Mouse (Mus musculus): Measurements from ENCODE around the gene Aqp7. TPM values are rescaled to one million over a fixed set of nuclear protein-coding genes. Genes with fewer than 3 reads are reported as not detected.
"Not testable (repeated sequence)": the region's sequence is repeated elsewhere in the genome, so short reads cannot be mapped to it uniquely, and the experiment has no call there.

Aqp7 gene
- polyA plus RNA-seq (2012; rRNA removed), result 6.9 and 11.9 TPM in 2 replicates

- 60% methylated on average over 9 of the region's 9 CpGs for WGBS
- DNase-seq (ENCODE audit: low read depth, low spot score), result no peak
Measured at GRCm38 (mm10) chr4:41047524-41048271, at the start of gene Aqp7. TSS of gene Aqp7 (minus strand) at chr4:41048139.

DNA sequence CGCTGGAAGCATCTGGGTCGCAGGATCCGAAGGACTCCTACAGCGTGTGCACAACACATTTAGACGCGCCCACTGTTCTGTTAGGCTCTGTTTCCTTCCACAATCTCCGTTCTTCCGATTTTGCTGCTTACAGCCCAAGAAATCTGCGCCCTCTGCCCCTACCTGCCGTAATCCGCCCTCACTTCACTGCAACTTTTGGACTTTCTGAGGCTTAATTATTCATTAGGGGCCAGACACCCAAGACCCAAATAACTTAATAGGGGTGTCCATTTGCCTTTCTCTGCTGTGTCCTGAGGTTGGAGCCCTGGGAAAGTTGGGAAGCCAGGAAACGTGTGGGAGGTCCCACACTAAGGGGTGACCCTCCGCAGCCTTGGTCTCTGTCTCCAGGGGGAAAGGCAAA lies 49.4 kb upstream of the Aqp7 start:
- DNase-seq (ENCODE audit: low read depth, low spot score), result no peak
- WGBS, result 85% methylated on average over 13 of the region's 13 CpGs

DNA sequence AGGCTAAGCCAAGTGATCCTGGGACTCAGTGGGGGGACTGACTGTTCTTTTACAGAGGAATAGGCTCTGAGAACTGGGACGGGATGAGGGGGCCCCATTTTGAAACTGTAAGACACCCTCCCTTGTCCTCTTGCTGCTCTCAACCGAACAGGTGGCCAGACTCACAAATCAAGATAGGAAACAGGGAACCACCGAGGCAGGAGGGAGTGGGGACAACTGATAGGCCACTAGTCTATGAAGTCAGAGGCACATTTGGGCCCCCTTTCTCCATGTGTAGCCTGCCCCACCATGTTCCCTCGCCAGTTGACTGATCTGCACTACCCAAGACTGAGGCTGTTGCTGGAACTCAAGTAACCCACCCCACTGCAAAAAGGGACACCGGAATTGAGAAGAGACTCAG lies 48.9 kb upstream of the Aqp7 start:
- no peak for DNase-seq (ENCODE audit: low read depth, low spot score)
- 84% methylated on average over 5 of the region's 5 CpGs for WGBS

DNA sequence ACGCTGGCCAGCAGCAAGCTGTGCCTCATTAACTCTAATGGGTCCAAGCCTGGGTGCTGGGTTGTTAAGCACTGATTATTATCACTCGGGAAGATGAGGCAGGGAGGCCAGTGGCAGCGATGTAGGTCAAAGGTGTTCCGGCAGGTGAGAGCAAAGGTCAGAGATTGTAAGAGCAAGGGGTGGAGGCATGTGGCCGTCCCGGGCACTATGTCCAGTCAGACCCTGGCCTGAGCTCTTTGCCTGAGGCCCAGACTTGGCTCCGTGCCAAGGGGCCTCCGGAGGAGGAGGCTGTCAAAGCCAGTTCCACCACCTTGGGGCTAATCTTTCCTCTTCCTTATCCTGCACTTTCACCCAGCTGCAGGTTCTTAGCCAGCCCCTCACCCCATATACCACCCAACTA lies 48.2 kb upstream of the Aqp7 start:
- 31% methylated on average over 8 of the region's 8 CpGs for WGBS
- no peak for DNase-seq (ENCODE audit: low read depth, low spot score)

DNA sequence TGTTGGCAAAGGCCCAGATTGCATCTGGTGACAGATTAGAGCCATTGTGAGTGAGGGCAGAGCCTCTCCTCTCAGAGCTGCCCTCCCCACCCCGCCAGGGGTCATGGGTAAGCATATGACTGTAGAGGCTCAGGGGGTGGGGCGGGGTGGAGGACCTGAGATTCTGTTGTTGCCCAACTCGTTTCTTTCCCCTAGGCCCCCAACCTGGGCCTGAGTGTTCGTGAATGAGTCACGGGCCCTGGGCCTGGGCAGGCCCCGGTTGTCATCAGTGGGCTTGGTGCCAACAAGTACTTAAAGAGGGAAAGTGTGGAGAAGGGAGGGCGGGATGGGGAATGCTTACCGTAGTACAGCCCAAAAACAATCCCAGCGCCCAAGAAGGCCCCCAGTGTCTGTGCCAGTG lies 46.4 kb upstream of the Aqp7 start:
- WGBS, result 21% methylated on average over 9 of the region's 9 CpGs
- no peak for DNase-seq (ENCODE audit: low read depth, low spot score)

GRCm38 (mm10) chr4:41092958-41093357 lies 45.0 kb upstream of the Aqp7 start:
- no peak for DNase-seq (ENCODE audit: low read depth, low spot score)
- WGBS, result 62% methylated on average over 1 of the region's 1 CpGs

DNA sequence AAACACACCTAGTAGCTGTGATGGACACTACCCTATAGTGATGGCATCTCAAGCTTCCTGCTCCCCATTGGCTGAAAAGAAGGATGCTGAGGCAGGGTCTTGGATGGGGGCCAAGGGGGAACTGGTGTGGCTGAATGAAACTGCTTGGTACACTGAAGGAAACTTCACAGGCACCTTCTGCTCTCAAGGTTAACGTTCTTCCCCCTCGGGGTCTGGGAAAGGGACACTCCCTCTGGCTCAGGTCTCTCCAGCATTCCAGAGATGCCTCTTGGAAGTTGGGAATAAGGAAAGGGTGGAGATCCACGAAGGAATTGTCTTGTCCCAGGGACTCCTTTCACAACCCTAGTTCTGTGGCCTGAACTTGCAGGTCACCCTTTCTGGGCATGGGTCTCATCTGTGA lies 43.5 kb upstream of the Aqp7 start:
- 15% methylated on average over 3 of the region's 3 CpGs for WGBS
- no peak for DNase-seq (ENCODE audit: low read depth, low spot score)

GRCm38 (mm10) chr4:41089705-41090104 lies 41.8 kb upstream of the Aqp7 start:
- WGBS, result 39% methylated on average over 2 of the region's 2 CpGs
- DNase-seq (ENCODE audit: low read depth, low spot score), result no peak

- no peak for DNase-seq (ENCODE audit: low read depth, low spot score)
- WGBS, result 73% methylated on average over 4 of the region's 4 CpGs
Measured at GRCm38 (mm10) chr4:41089189-41089588, 41.2 kb upstream of the Aqp7 start.

DNA sequence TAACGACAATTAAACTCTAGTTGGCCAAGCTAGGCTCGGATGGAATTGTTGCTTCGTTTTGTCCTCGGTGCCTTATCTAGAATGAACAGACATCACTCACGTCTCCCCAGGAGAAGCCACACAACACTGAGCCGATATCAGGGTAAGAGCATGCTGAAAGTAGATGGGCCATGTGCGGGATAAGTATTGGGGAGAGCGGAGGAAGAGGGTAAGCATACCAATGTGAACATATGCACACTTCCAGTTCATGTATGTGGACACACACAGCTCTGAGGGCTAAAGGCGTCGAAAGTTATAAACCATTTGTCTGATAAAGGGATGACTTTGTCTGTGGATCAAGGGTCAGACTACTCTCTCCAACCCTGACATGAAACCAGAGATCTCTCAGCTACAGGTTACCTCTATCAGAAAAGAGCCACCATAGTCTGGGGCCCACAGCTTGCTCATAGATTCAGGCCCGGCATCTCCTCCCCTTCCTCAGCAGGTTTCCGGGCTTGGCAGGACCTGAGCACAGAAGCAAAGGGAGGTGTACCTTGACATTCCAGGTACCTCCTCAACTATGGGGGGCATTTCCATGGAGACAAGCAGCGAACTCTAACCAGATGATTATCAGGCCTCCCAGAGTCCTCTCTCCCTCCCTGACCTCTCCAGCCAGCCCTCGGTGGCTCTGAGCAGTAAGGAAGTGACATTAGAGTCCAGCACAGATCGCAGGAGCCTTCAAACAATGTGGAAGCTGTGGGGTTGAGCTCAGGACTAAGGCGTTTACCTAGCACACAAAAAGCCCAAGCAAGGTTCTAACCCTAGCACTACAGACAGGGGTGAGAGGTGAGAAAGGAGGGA lies 39.7 kb upstream of the Aqp7 start:
- WGBS, result 81% methylated on average over 16 of the region's 16 CpGs
- DNase-seq (ENCODE audit: low read depth, low spot score), result no peak

DNA sequence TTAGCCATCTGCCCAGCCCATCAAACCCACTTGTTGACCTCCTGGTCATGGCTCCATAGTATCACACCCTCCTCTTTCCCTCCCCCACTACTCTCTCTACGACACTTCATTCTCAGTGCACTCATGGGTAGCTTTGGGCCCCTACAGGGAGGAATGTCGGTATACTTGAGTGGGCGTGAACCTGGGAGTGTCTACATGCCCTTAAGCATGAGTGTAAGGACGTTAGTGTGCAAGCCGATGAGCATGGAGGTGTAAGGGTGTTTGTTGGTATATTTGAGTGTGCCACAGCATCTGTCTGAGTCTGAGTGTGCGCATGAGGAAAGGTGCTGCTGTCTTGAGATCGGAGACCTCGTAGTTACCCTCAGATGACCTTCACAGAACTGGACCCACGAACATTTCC lies 39.0 kb upstream of the Aqp7 start:
- WGBS, result 65% methylated on average over 9 of the region's 9 CpGs

GRCm38 (mm10) chr4:41084819-41085218 lies 36.9 kb upstream of the Aqp7 start:
- no peak for DNase-seq (ENCODE audit: low read depth, low spot score)
- 79% methylated on average over 4 of the region's 4 CpGs for WGBS

More for the DNA sequence above, 39.0 kb upstream of the Aqp7 start:
- no peak for DNase-seq (ENCODE audit: low read depth, low spot score)

DNA sequence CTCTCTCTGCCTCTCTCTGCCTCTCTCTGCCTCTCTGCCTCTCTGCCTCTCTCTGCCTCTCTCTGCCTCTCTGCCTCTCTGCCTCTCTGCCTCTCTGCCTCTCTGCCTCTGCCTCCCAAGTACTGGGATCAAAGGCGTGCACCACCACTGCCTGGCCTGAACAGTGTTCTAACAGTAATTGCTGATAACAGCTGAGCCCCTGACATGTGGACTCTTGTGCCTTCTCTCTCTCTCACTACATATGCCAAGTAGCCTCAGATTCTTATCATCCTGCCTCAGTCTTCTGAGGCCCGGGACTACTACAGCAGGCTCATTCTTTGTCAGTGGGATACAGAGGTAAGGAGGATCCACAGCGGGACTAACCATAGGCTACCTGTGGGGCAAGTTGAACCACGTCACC lies 34.9 kb upstream of the Aqp7 start:
- DNase-seq (ENCODE audit: low read depth, low spot score), result not testable (repeated sequence)

GRCm38 (mm10) chr4:41081733-41082132 lies 33.8 kb upstream of the Aqp7 start:
- 72% methylated on average over 5 of the region's 5 CpGs for WGBS
- no peak for DNase-seq (ENCODE audit: low read depth, low spot score)

More for the DNA sequence above, 34.9 kb upstream of the Aqp7 start:
- WGBS, result 53% methylated on average over 4 of the region's 4 CpGs

DNA sequence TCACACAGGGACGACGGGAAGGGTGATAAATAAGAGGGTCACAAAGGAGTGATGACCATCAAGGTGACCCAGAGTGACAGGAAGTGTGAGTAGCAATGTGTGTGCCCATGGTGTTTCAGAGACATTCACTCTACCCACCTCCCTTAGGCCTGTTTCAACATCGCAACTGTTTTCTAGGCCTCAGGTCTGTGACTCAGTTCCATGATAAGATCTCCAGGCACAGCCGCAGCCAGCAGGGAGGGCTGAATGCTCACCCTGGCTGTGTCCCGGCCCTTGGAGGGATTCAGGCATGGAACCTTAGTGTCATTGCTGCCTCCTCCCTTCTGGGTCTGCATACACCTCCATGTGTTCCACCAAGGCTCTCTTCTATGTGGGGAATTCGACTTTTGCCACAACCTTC lies 30.8 kb upstream of the Aqp7 start:
- DNase-seq (ENCODE audit: low read depth, low spot score), result no peak
- 57% methylated on average over 6 of the region's 6 CpGs for WGBS

- DNase-seq (ENCODE audit: low read depth, low spot score), result no peak
- WGBS, result 65% methylated on average over 6 of the region's 6 CpGs
Measured at GRCm38 (mm10) chr4:41074461-41074860, 26.5 kb upstream of the Aqp7 start.

DNA sequence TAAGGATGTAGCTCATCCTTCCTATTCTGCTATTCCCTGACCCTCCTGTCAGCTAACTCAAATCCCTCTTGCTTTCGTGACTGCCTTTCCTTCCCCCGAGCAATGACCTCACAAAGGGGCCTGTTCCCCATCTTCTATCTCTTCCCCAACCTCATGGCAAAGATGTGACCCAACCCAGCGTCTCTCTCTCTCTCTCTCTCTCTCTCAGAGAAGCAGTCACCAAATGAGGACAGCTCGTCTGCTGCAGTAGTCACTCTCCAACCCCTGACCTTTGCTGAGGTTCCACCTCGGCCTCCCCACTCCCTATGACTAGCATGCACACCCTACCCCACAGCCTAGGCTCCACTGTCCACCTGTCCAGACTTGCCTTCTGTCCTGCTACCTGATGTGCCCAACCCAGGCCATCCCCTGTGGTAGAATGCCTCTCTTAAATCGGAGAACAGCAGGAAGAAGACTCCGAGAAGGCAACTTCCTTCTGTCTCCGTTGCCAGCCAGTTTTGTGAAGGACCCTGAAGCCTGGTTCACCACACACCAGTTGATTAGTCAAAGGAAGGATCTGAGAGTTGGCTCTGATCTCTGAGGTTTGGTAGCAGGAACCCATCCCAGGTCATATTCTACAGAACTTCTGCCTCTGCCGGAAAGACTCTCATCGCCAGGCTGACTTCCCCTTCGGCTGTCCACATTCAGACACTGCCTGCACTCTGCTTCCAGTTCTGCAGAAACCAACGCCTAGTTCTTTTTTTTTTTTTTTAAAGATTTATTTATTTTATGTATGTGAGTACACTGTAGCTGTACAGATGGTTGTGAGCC lies 25.3 kb upstream of the Aqp7 start:
- no peak for DNase-seq (ENCODE audit: low read depth, low spot score)
- 60% methylated on average over 12 of the region's 12 CpGs for WGBS

- no peak for DNase-seq (ENCODE audit: low read depth, low spot score)
- 59% methylated on average over 14 of the region's 14 CpGs for WGBS
Measured at GRCm38 (mm10) chr4:41071500-41072429, 23.8 kb upstream of the Aqp7 start.

- DNase-seq (ENCODE audit: low read depth, low spot score), result no peak
- 81% methylated on average over 4 of the region's 4 CpGs for WGBS
Measured at GRCm38 (mm10) chr4:41065196-41065595, 17.3 kb upstream of the Aqp7 start.
